Mouse (Mus musculus) cortical plate, adult 2 months (tissue): ENCODE measurements around the gene Dysf.

Experiments used
- CTCF ChIP-seq: fragments of 200-500 bp; IDR thresholded peaks from 2 replicates; pipeline ENCODE4 v1.5.1; 2011; ENCODE audit warnings: mild to moderate bottlenecking, control low read depth, low read length; ENCODE audit not compliant: insufficient read depth; ENCODE audit errors: extremely low read depth
- POLR2A ChIP-seq: fragments of 200-500 bp; IDR thresholded peaks from 2 replicates; pipeline ENCODE4 v1.6.1; 2011; ENCODE audit warnings: mild to moderate bottlenecking, low read length, control low read depth; ENCODE audit not compliant: insufficient read depth; ENCODE audit errors: extremely low read depth

DNA sequence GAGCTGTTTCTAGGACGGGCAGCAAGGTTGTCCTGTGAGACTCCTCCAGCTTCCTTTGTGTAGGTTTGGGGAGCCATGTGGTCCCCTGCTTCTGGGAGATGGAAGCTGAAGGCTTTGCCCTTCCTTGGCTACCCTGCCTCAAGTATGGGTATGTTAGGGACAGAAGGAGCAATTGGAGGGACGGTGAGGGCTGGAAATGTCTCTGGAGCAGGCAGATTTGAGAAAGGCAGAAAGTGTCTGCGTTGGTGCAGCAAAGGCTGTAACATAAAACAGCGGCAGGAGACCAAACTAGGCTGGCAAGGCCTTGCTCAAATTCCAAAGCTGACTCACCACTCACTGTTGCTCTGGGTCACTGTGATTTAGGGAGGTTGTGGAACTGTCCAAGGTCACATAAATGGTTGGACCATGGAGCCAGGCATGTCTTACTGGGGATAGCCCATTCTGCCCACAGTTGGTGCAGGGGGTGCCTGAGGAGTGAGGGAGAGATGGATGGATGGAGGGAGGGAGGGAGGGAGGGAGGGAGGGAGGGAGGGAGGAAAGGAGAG lies 148.2 kb downstream of the Dysf start:
- TF ChIP-seq CTCF = no peak
- TF ChIP-seq POLR2A = no peak
